ENCODE assay signal across 9 mouse cellular contexts in genomic region chr5:132073677-132074359, GRCm38 (mm10).
DNase-seq lines count a peak whose midpoint lies in the region; ATAC-seq and TF ChIP-seq lines count a peak whose summit lies in the region.
"Had no signal": no experiment of that assay in that cellular context is flagged by ENCODE, and none has a peak within 500 bp of the region (broad histone marks: within the 10 kb centered on the region; RNA-seq: fewer than 3 reads in every experiment).

No protein-coding gene starts in this region.

- intact Hi-C loops in heart, postnatal 10 days (cut with DNase I) = no loop called here

- H3K4me3 ChIP-seq in heart, embryonic 10.5 days = no peak overlapping the region; the same call in 1 of the 2 replicates
- H3K4me3 ChIP-seq in cerebellum, adult 2 months (replicated peaks; ENCODE audit: insufficient read depth, low read depth, low read length) = no peak overlapping the region
- H3K4me3 ChIP-seq in forebrain, embryonic 11.5 days (ENCODE audit: low read depth, low read length) = no peak overlapping the region

- no peaks in the 10 kb centered on the region for H3K9me3 ChIP-seq in heart, embryonic 10.5 days
- H3K9me3 ChIP-seq in forebrain, embryonic 11.5 days (ENCODE audit: control insufficient read depth, low read length) = no peaks in the 10 kb centered on the region

- no peak overlapping the region for H3K27ac ChIP-seq in heart, embryonic 10.5 days
- H3K27ac ChIP-seq in cerebellum, adult 2 months (ENCODE audit: insufficient read depth, low read length) = no peak overlapping the region
- no peak overlapping the region for H3K27ac ChIP-seq in forebrain, embryonic 11.5 days (ENCODE audit: low read depth, low read length)

- WGBS in heart, embryonic 10.5 days = 44% methylated on average over 10 of the region's 10 CpGs
- 34% methylated on average over 10 of the region's 10 CpGs for WGBS in cerebellum, adult 2 months
- WGBS in forebrain, embryonic 11.5 days = 38% methylated on average over 10 of the region's 10 CpGs

- TF ChIP-seq CTCF in cerebellum, adult 2 months (IDR thresholded peaks at IDR 0.05; ENCODE audit: borderline replicate concordance, insufficient read depth, low read depth, low read length) = no peak

- no peaks in the 10 kb centered on the region for H3K27me3 ChIP-seq in heart, embryonic 10.5 days (ENCODE audit: insufficient read depth, poor library complexity, severe bottlenecking)
- H3K27me3 ChIP-seq in cerebellum, adult 2 months (ENCODE audit: control insufficient read depth, insufficient read depth, low read length) = no peaks in the 10 kb centered on the region
- peaks cover 2% of the 10 kb centered on the region; the same call in 1 of the 2 replicates for H3K27me3 ChIP-seq in forebrain, embryonic 11.5 days (ENCODE audit: control insufficient read depth, insufficient read depth, low read length)

- H3K4me2 ChIP-seq in forebrain, embryonic 11.5 days (ENCODE audit: low read depth, low read length, severe bottlenecking) = no peak overlapping the region; the same call in 1 of the 2 replicates

- no peak for TF ChIP-seq POLR2A in cerebellum, adult 2 months (IDR thresholded peaks at IDR 0.05; ENCODE audit: borderline replicate concordance, insufficient read depth, low read length)

- H3K36me3 ChIP-seq in heart, embryonic 10.5 days = 0 out of 2 replicates have a peak, but pooled peaks cover 4% of the 10 kb centered on the region
- no peaks in the 10 kb centered on the region for H3K36me3 ChIP-seq in forebrain, embryonic 11.5 days (ENCODE audit: control insufficient read depth, insufficient read depth, low read length)
- H3K36me3 ChIP-seq: G1E had no signal

- ATAC-seq in forebrain, embryonic 11.5 days (replicated peaks; ENCODE audit: low FRiP score) = peak; percentile 16; the same call in 1 of the 2 replicates

- H3K4me1 ChIP-seq in heart, embryonic 10.5 days = peaks cover 32% of the 10 kb centered on the region
- peaks cover 3% of the 10 kb centered on the region; the same call in 1 of the 2 replicates for H3K4me1 ChIP-seq in cerebellum, adult 2 months (ENCODE audit: control insufficient read depth, insufficient read depth, low read length)
- peaks cover 22% of the 10 kb centered on the region for H3K4me1 ChIP-seq in forebrain, embryonic 11.5 days (replicated peaks; ENCODE audit: control insufficient read depth, insufficient read depth, low read length)

- peak; percentile 17 to 18 for DNase-seq in heart, postnatal 10 days
- no peak for DNase-seq in heart, embryonic 10.5 days (ENCODE audit: low spot score)
- DNase-seq in cerebellum, adult 2 months = peak; percentile 64 to 75
- no peak for DNase-seq in forebrain, embryonic 11.5 days (ENCODE audit: low spot score)
- DNase-seq in lung, postnatal 36 days = peak; percentile 2
- DNase-seq in spleen, postnatal 14 days (ENCODE audit: low spot score in 2 of 2) = no peak
- no peak for DNase-seq in natural killer cell, adult 2 months (ENCODE audit: low spot score in 2 of 2)
- DNase-seq in yolk sac, embryonic 10.5 days (ENCODE audit: low spot score) = no peak

- no peak overlapping the region for H3K9ac ChIP-seq in forebrain, embryonic 11.5 days (ENCODE audit: low read length)

Comparison
In these comparisons a context has a peak if more than half of its experiments do, and no peak if none do; other contexts are left out.
1. DNase-seq: peak in heart, postnatal 10 days (2 of 2), cerebellum, adult 2 months (2 of 2) and lung, postnatal 36 days (single experiment); none in heart, embryonic 10.5 days (single experiment), forebrain, embryonic 11.5 days (single experiment), spleen, postnatal 14 days (0 of 2), natural killer cell, adult 2 months (0 of 2) and yolk sac, embryonic 10.5 days (single experiment).